In the genomic region with DNA sequence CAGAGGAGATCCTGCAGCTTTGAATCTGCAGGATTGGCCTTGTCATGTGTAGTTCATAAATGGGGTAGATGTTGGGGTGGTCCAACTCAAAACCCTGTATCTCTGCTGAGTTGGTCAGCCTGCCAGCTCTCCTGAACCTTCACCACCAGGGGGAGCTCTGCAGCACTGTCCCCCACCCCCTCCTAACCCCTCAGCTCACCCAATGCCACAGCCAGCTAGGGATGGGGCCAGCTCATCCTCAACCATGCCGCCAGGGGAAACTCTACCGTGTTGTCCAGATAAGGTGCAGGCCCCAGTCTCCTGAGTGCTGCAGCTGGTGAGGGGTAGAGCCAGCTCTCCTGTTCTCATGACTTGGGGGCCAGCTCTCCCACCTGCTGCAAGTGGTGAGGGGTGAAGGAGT, we compare ENCODE assay signal across 8 mouse cellular contexts.
DNase-seq lines count a peak whose midpoint lies in the region; ATAC-seq and TF ChIP-seq lines count a peak whose summit lies in the region.

No protein-coding gene starts in this region.

- DNase-seq in forebrain, embryonic 11.5 days (ENCODE audit: low spot score): peak; percentile 69
- peak; percentile 54 for DNase-seq in A20 (ENCODE audit: low read depth, low spot score)
- DNase-seq in adrenal gland, postnatal 25 days: peak; percentile 60
- DNase-seq in forelimb bud, embryonic 11.5 days (ENCODE audit: low read depth, low spot score): peak; percentile 13
- DNase-seq in kidney, postnatal 0 days (ENCODE audit: low spot score): peak; percentile 64
- peak; percentile 67 for DNase-seq in thymus, adult 2 months

- peak; percentile 75 for TF ChIP-seq CTCF in kidney, postnatal 0 days (IDR thresholded peaks at IDR 0.05; ENCODE audit: low read depth)
- peak; percentile 86 for TF ChIP-seq CTCF in thymus, adult 2 months (IDR thresholded peaks at IDR 0.05; ENCODE audit: borderline replicate concordance, control insufficient read depth, extremely low read depth, insufficient read depth, low read length, poor library complexity)

- H3K4me2 ChIP-seq in forebrain, embryonic 11.5 days (ENCODE audit: low read depth, low read length, severe bottlenecking): no peak overlapping the region
- no peak overlapping the region for H3K4me2 ChIP-seq in forebrain, embryonic 15.5 days (replicated peaks)
- no peak overlapping the region for H3K4me2 ChIP-seq in kidney, postnatal 0 days (ENCODE audit: low read length)

- WGBS in forebrain, embryonic 11.5 days: 29% methylated on average over 2 of the region's 2 CpGs
- WGBS in forebrain, embryonic 15.5 days: 35% methylated on average over 2 of the region's 2 CpGs
- WGBS in kidney, postnatal 0 days: 20% methylated on average over 2 of the region's 2 CpGs
- WGBS in thymus, adult 2 months: 46% methylated on average over 2 of the region's 2 CpGs

- H3K9me3 ChIP-seq in forebrain, embryonic 11.5 days (ENCODE audit: control insufficient read depth, low read length): no peaks in the 10 kb centered on the region
- H3K9me3 ChIP-seq in forebrain, embryonic 15.5 days: no peaks in the 10 kb centered on the region
- H3K9me3 ChIP-seq in kidney, postnatal 0 days (replicated peaks; ENCODE audit: low read length): no peaks in the 10 kb centered on the region

- 0 out of 2 replicates have a peak, but pooled peaks have one; percentile 39 for ATAC-seq in forebrain, embryonic 11.5 days (replicated peaks; ENCODE audit: low FRiP score)
- ATAC-seq in forebrain, embryonic 15.5 days (replicated peaks): no peak
- peak; percentile 46; the same call in 1 of the 2 replicates for ATAC-seq in kidney, postnatal 0 days (replicated peaks; ENCODE audit: low FRiP score, low read depth)
- peak; percentile 99 for ATAC-seq in megakaryocyte progenitor cell, adult 5-6 weeks (replicated peaks; ENCODE audit: poor library complexity)

- no peak overlapping the region for H3K27ac ChIP-seq in forebrain, embryonic 11.5 days (ENCODE audit: low read depth, low read length)
- H3K27ac ChIP-seq in forebrain, embryonic 15.5 days (replicated peaks): no peak overlapping the region
- no peak overlapping the region for H3K27ac ChIP-seq in kidney, postnatal 0 days
- H3K27ac ChIP-seq in thymus, adult 2 months (ENCODE audit: control insufficient read depth, insufficient read depth, low read length): no peak overlapping the region

- no peak for TF ChIP-seq POLR2A in thymus, adult 2 months (IDR thresholded peaks at IDR 0.05; ENCODE audit: control insufficient read depth, extremely low read depth, insufficient read depth, low read length, poor library complexity)

- H3K36me3 ChIP-seq in forebrain, embryonic 11.5 days (ENCODE audit: control insufficient read depth, insufficient read depth, low read length): no peaks in the 10 kb centered on the region
- no peaks in the 10 kb centered on the region for H3K36me3 ChIP-seq in forebrain, embryonic 15.5 days
- no peaks in the 10 kb centered on the region for H3K36me3 ChIP-seq in kidney, postnatal 0 days (ENCODE audit: insufficient read depth, low read length)
- no peaks in the 10 kb centered on the region for H3K36me3 ChIP-seq in thymus, adult 2 months (ENCODE audit: control insufficient read depth, insufficient read depth, low read length)

- H3K9ac ChIP-seq in forebrain, embryonic 11.5 days (ENCODE audit: low read length): no peak overlapping the region
- no peak overlapping the region for H3K9ac ChIP-seq in forebrain, embryonic 15.5 days (replicated peaks)
- H3K9ac ChIP-seq in kidney, postnatal 0 days (ENCODE audit: low read depth, low read length): no peak overlapping the region

- no peaks in the 10 kb centered on the region for H3K4me1 ChIP-seq in forebrain, embryonic 11.5 days (replicated peaks; ENCODE audit: control insufficient read depth, insufficient read depth, low read length)
- H3K4me1 ChIP-seq in forebrain, embryonic 15.5 days: no peaks in the 10 kb centered on the region
- H3K4me1 ChIP-seq in kidney, postnatal 0 days (replicated peaks; ENCODE audit: insufficient read depth, low read length): no peaks in the 10 kb centered on the region
- H3K4me1 ChIP-seq in thymus, adult 2 months (replicated peaks; ENCODE audit: control insufficient read depth, insufficient read depth, low read length): no peaks in the 10 kb centered on the region

- no peaks in the 10 kb centered on the region for H3K27me3 ChIP-seq in forebrain, embryonic 11.5 days (ENCODE audit: control insufficient read depth, insufficient read depth, low read length)
- H3K27me3 ChIP-seq in forebrain, embryonic 15.5 days: no peaks in the 10 kb centered on the region
- no peaks in the 10 kb centered on the region for H3K27me3 ChIP-seq in kidney, postnatal 0 days (ENCODE audit: insufficient read depth, low read length)
- H3K27me3 ChIP-seq in thymus, adult 2 months (ENCODE audit: control insufficient read depth, insufficient read depth, low read length): no peaks in the 10 kb centered on the region

- H3K4me3 ChIP-seq in forebrain, embryonic 11.5 days (ENCODE audit: low read depth, low read length): no peak overlapping the region
- H3K4me3 ChIP-seq in forebrain, embryonic 15.5 days: no peak overlapping the region
- H3K4me3 ChIP-seq in kidney, postnatal 0 days (replicated peaks; ENCODE audit: low read depth, low read length): no peak overlapping the region
- H3K4me3 ChIP-seq in thymus, adult 2 months (ENCODE audit: control insufficient read depth, insufficient read depth, low read length): no peak overlapping the region

Comparison
In these comparisons a context has a peak if more than half of its experiments do, and no peak if none do; other contexts are left out.
1. DNase-seq: peak in every context shown above with its lines; median percentile 69 in forebrain, embryonic 11.5 days; 67 in thymus, adult 2 months; 64 in kidney, postnatal 0 days; 60 in adrenal gland, postnatal 25 days; 54 in A20; 13 in forelimb bud, embryonic 11.5 days.